Mouse (Mus musculus): ENCODE results near the gene Gigyf1. TPM values are rescaled to one million over a fixed set of nuclear protein-coding genes. Genes with fewer than 3 reads are reported as not detected.

Gene Gigyf1
- polyA plus RNA-seq, 1 experiment, result 15.7 TPM

DNA sequence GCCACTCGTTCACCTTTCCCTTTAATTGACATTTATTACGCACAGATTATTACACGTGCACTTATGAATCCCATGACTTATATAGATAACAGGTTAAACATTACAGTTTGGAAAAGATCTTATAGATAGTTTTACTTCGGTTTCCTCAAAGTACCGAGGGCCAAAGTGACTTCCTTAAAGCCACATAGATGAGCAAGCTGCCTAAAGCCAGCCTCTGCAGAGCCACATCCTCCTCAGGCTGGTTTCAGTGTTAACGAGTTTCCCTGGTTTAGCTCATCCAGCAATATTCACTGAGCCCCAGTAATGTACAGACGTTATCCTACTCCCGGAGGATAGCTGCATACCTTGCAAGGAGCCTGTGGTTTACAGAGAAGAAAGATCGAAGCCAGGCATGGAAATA lies 17.0 kb downstream of the Gigyf1 start:
- 0 out of 2 replicates have a peak overlapping the region, but pooled peaks have one; percentile 65 for H3K27ac ChIP-seq (ENCODE audit: insufficient read depth, low read depth, low read length)

DNA sequence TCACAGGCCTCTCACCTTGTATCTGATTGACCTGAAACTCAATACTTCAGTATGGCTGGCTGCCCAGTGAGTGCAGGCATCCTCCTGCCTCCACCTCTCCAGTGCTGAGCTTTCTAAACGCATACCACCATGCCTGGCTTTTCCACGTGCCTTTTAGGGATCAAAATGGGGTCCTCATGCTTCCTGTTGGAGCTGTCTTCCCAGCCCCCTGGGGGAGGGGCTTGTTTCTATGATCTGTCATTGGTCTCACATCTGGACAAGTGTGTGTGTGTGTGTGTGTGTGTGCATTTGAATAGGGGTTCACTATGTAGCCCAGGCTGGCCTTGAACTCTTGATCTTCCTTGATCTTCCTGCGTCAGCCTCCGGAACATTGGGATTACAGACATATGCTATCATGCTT lies 19.1 kb downstream of the Gigyf1 start:
- Histone ChIP-seq H3K27ac (ENCODE audit: insufficient read depth, low read depth, low read length) (no peak overlapping the region), H3K4me1 (ENCODE audit: control insufficient read depth, insufficient read depth, insufficient read length, low read length) (peaks cover 6% of the 10 kb centered on the region; the same call in 1 of the 2 replicates), H3K36me3 (ENCODE audit: control insufficient read depth, insufficient read depth, low read length) (no peaks in the 10 kb centered on the region), H3K4me3 (ENCODE audit: low read depth, low read length) (no peak overlapping the region), H3K27me3 (ENCODE audit: control insufficient read depth, insufficient read depth, low read length) (no peaks in the 10 kb centered on the region)
- 72% methylated on average over 4 of the region's 4 CpGs for WGBS
- TF ChIP-seq POLR2A (IDR thresholded peaks at IDR 0.05; ENCODE audit: low read depth, low read length), result no peak
- TF ChIP-seq CTCF (IDR thresholded peaks at IDR 0.05; ENCODE audit: extremely low read depth, insufficient read length, insufficient replicate concordance, low read depth, low read length), result no peak

More for the DNA sequence above, 17.0 kb downstream of the Gigyf1 start:
- H3K4me1 ChIP-seq (ENCODE audit: control insufficient read depth, insufficient read depth, insufficient read length, low read length), result peaks cover 6% of the 10 kb centered on the region; the same call in 1 of the 2 replicates
- WGBS, result 23% methylated on average over 9 of the region's 9 CpGs
- no peak overlapping the region for H3K4me3 ChIP-seq (ENCODE audit: low read depth, low read length)
- H3K27me3 ChIP-seq (ENCODE audit: control insufficient read depth, insufficient read depth, low read length), result no peaks in the 10 kb centered on the region
- H3K36me3 ChIP-seq (ENCODE audit: control insufficient read depth, insufficient read depth, low read length), result no peaks in the 10 kb centered on the region
- TF ChIP-seq CTCF (IDR thresholded peaks at IDR 0.05; ENCODE audit: extremely low read depth, insufficient read length, insufficient replicate concordance, low read depth, low read length), result no peak
- no peak for TF ChIP-seq POLR2A (IDR thresholded peaks at IDR 0.05; ENCODE audit: low read depth, low read length)

DNA sequence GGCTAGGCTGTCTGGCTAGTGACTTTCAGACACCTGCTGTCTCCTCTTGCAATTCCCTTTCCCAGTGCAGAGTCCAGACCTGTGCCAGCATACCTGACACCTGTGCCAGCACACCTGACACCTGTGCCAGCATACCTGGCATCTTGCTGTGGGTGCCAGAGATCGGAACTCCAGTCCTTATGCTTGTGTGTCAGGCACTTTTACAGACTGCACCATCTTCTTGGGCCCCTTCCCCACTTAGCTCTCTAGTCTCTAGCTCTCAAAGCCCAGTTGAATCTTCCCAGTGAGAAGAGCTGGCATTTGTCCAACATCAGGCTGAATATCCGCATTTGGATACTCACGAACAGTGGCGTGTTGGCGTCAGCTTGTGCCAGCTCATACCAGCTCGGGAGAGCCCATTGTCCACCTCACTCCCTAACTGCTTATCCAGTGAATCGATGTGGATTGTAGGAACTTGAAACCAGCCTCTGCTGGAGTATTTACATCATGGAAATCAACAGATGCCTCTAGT lies 21.0 kb downstream of the Gigyf1 start:
- TF ChIP-seq CTCF (IDR thresholded peaks at IDR 0.05; ENCODE audit: extremely low read depth, insufficient read length, insufficient replicate concordance, low read depth, low read length), result no peak
- no peak for TF ChIP-seq POLR2A (IDR thresholded peaks at IDR 0.05; ENCODE audit: low read depth, low read length)
- no peaks in the 10 kb centered on the region for H3K27me3 ChIP-seq (ENCODE audit: control insufficient read depth, insufficient read depth, low read length)
- H3K4me3 ChIP-seq (ENCODE audit: low read depth, low read length), result no peak overlapping the region
- no peak overlapping the region for H3K27ac ChIP-seq (ENCODE audit: insufficient read depth, low read depth, low read length)
- H3K4me1 ChIP-seq (ENCODE audit: control insufficient read depth, insufficient read depth, insufficient read length, low read length), result peaks cover 6% of the 10 kb centered on the region; the same call in 1 of the 2 replicates
- H3K36me3 ChIP-seq (ENCODE audit: control insufficient read depth, insufficient read depth, low read length), result no peaks in the 10 kb centered on the region
- 19% methylated on average over 7 of the region's 7 CpGs for whole genome bisulfite sequencing

DNA sequence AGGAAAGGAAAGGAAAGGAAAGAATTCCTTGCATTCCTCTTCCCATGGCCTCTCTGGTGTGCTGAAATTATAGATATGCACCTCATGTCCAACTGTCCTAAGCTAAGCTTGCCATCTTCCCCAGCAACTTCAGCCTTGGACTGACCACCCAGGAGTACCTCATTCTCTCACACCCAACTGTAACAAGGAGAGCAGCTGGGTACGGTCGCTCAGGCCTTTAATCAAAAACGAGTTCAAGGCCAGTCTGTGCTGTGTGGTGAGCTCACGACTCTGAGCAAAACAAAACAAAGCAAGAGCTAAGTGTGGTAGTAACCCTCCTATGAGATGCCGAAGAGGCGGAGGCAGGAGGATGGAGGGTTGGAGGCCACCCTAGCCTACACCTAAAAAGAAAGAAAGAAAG lies 22.6 kb downstream of the Gigyf1 start:
- no peak for TF ChIP-seq CTCF (IDR thresholded peaks at IDR 0.05; ENCODE audit: extremely low read depth, insufficient read length, insufficient replicate concordance, low read depth, low read length)
- TF ChIP-seq POLR2A (IDR thresholded peaks at IDR 0.05; ENCODE audit: low read depth, low read length), result no peak
- peaks cover 2% of the 10 kb centered on the region; the same call in 1 of the 2 replicates for H3K4me1 ChIP-seq (ENCODE audit: control insufficient read depth, insufficient read depth, insufficient read length, low read length)
- no peaks in the 10 kb centered on the region for H3K27me3 ChIP-seq (ENCODE audit: control insufficient read depth, insufficient read depth, low read length)
- H3K27ac ChIP-seq (ENCODE audit: insufficient read depth, low read depth, low read length), result no peak overlapping the region
- 81% methylated on average over 6 of the region's 6 CpGs for WGBS
- no peak overlapping the region for H3K4me3 ChIP-seq (ENCODE audit: low read depth, low read length)
- no peaks in the 10 kb centered on the region for H3K36me3 ChIP-seq (ENCODE audit: control insufficient read depth, insufficient read depth, low read length)

DNA sequence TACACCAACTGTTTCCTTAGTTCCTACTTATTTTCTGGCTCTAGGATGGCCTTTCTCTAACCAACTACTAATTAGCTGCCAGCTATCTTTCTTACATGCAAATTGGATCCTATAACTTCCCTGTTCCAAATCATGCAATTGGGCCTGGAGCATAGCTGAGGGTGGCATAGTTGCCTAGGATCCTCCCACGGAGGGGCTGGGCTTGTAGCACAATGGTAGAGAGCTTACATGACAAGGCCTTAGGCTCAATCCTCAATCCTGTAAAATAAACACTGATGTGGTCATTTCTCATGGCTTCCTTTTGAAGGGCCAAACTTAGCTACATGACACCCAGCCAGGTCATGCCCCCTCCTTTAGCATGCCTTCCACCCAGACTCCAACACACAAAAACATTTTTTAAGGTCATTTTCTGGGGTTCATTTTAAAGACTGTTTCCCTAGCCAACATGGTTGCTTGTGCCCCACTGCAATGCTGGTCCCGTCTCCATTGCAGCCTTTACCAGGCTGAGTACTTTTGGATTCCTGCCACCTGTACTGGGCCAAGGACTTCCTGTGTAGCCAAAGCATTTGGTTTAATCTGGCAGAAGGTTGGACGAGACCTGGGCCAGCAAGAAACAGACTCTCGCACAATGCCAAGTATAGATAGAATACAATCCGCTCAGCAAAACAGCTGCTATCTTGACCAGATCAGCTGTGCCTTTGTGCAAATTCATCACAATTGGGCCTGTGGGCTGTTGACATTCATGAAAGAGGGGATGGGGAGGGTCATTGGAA lies 23.6 kb downstream of the Gigyf1 start:
- TF ChIP-seq POLR2A (IDR thresholded peaks at IDR 0.05; ENCODE audit: low read depth, low read length) (no peak), CTCF (IDR thresholded peaks at IDR 0.05; ENCODE audit: extremely low read depth, insufficient read length, insufficient replicate concordance, low read depth, low read length) (no peak)
- Histone ChIP-seq H3K27me3 (ENCODE audit: control insufficient read depth, insufficient read depth, low read length) (no peaks in the 10 kb centered on the region), H3K4me3 (ENCODE audit: low read depth, low read length) (no peak overlapping the region), H3K36me3 (ENCODE audit: control insufficient read depth, insufficient read depth, low read length) (no peaks in the 10 kb centered on the region), H3K4me1 (ENCODE audit: control insufficient read depth, insufficient read depth, insufficient read length, low read length) (peaks cover 2% of the 10 kb centered on the region; the same call in 1 of the 2 replicates), H3K27ac (ENCODE audit: insufficient read depth, low read depth, low read length) (no peak overlapping the region)
- 70% methylated on average over 5 of the region's 5 CpGs for WGBS

DNA sequence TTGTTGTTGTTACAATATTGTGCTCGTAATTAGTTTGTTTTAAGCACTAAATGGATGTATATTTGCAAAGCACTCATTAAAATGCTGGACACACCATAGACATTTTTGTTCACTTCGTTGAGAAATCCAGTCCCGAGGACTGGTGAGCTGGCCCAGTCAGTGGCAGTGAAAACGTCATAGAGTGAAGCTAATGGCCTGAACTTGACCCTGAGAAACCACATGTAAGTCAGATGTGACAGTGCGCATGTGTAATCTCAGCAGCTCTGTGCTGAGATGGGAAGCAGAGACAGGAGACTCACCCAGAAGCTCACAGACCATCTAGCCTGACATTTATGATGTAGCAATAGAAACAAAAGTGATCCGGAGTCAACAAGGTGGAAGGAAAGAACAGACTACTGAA lies 26.6 kb downstream of the Gigyf1 start:
- Histone ChIP-seq H3K27ac (ENCODE audit: insufficient read depth, low read depth, low read length) (no peak overlapping the region), H3K36me3 (ENCODE audit: control insufficient read depth, insufficient read depth, low read length) (no peaks in the 10 kb centered on the region), H3K27me3 (ENCODE audit: control insufficient read depth, insufficient read depth, low read length) (0 out of 2 replicates have a peak, but pooled peaks cover 6% of the 10 kb centered on the region), H3K4me3 (ENCODE audit: low read depth, low read length) (no peak overlapping the region), H3K4me1 (ENCODE audit: control insufficient read depth, insufficient read depth, insufficient read length, low read length) (no peaks in the 10 kb centered on the region)
- TF ChIP-seq POLR2A (IDR thresholded peaks at IDR 0.05; ENCODE audit: low read depth, low read length) (no peak), CTCF (IDR thresholded peaks at IDR 0.05; ENCODE audit: extremely low read depth, insufficient read length, insufficient replicate concordance, low read depth, low read length) (no peak)
- 70% methylated on average over 6 of the region's 6 CpGs for WGBS

DNA sequence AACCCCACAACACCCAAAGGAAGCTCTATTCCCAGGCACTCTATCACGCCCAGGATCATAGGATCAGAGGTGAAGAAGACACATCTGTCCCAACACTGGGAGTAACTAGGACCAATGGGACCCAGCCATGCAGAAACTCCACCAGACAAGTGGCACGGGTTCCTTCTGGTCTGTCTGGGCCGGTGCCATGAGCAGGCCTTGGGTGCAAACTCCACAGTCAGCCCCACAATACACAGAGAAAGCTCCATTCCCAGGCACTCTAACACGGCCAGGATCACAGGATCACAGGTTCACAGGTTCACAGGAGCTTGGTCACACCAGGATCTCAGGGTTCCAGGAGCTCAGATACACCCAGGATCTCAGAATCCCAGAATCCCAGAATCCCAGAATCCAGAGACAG lies 27.2 kb downstream of the Gigyf1 start:
- H3K4me1 ChIP-seq (ENCODE audit: control insufficient read depth, insufficient read depth, insufficient read length, low read length), result no peaks in the 10 kb centered on the region
- H3K36me3 ChIP-seq (ENCODE audit: control insufficient read depth, insufficient read depth, low read length), result no peaks in the 10 kb centered on the region
- H3K4me3 ChIP-seq (ENCODE audit: low read depth, low read length), result no peak overlapping the region
- WGBS, result 69% methylated on average over 4 of the region's 4 CpGs
- no peak overlapping the region for H3K27ac ChIP-seq (ENCODE audit: insufficient read depth, low read depth, low read length)
- H3K27me3 ChIP-seq (ENCODE audit: control insufficient read depth, insufficient read depth, low read length), result 0 out of 2 replicates have a peak, but pooled peaks cover 6% of the 10 kb centered on the region
- TF ChIP-seq CTCF (IDR thresholded peaks at IDR 0.05; ENCODE audit: extremely low read depth, insufficient read length, insufficient replicate concordance, low read depth, low read length) (no peak), POLR2A (IDR thresholded peaks at IDR 0.05; ENCODE audit: low read depth, low read length) (no peak)
